Mouse (Mus musculus) heart, embryonic 16.5 days (tissue): ENCODE results near the gene Cmss1. TPM values are rescaled to one million over a fixed set of nuclear protein-coding genes. Genes with fewer than 3 reads are reported as not detected.

Source experiments
- ATAC-seq: fragments of 200-750 bp; cut with Nextera tagmentation; replicated peaks from 2 replicates; pipeline ENCODE4 v1.8.0; 2017; ENCODE audit warnings: moderate number of reproducible peaks; ENCODE audit not compliant: insufficient read depth, low FRiP score; ENCODE audit errors: extremely low read depth
- H3K27ac ChIP-seq: fragments of 300-500 bp; sonication (generic); 2 replicates; pipeline ENCODE4 v1.5.1; 2014; ENCODE audit warnings: mild to moderate bottlenecking, low read length, control low read depth, moderate library complexity
- H3K27me3 ChIP-seq: fragments of 300-500 bp; sonication (generic); 2 replicates; pipeline ENCODE4 v1.6.1; 2014; ENCODE audit warnings: low read length, mixed read lengths; ENCODE audit not compliant: control insufficient read depth, insufficient read depth
- H3K36me3 ChIP-seq: fragments of 300-500 bp; sonication (generic); 2 replicates; pipeline ENCODE4 v1.6.1; 2014; ENCODE audit not compliant: control insufficient read depth, insufficient read depth
- H3K4me1 ChIP-seq: fragments of 300-500 bp; sonication (generic); 2 replicates; pipeline ENCODE4 v1.6.1; 2014; ENCODE audit warnings: low read length, mixed read lengths; ENCODE audit not compliant: control insufficient read depth, insufficient read depth
- H3K4me2 ChIP-seq: fragments of 300-500 bp; sonication (generic); 2 replicates; pipeline ENCODE4 v1.6.1; 2014; ENCODE audit warnings: low read depth, mild to moderate bottlenecking, control low read depth, low read length
- H3K4me3 ChIP-seq: fragments of 300-500 bp; sonication (generic); 2 replicates; pipeline ENCODE4 v1.5.1; 2014; ENCODE audit warnings: mild to moderate bottlenecking, control low read depth, low read length
- H3K9ac ChIP-seq: fragments of 300-500 bp; sonication (generic); 2 replicates; pipeline ENCODE4 v1.6.1; 2014; ENCODE audit warnings: low read length, control low read depth
- H3K9me3 ChIP-seq: fragments of 300-500 bp; sonication (generic); replicated peaks from 2 replicates; pipeline ENCODE4 v1.6.1; 2016; ENCODE audit warnings: low read length; ENCODE audit not compliant: control insufficient read depth
- WGBS: fragments of 180-500 bp; shearing (Covaris S2); extraction: QIAGEN DNeasy Blood & Tissue Kit; methylation state at CpG from one replicate; pipeline ENCODE4 v1.1.7; 2014; 5-methylcytosine and 5-hydroxymethylcytosine counted together
- polyA plus RNA-seq: library from polyadenylated mRNA; unstranded; fragments of >200 nt; fragmentation: Nextera tagmentation; extraction: Ambion mirVana; gene quantifications from 2 replicates; pipeline ENCODE4 v1.2.1, GENCODE M21; 2015

Gene Cmss1
- polyA plus RNA-seq, 1 experiment from 2014 or later: 39.5 TPM

- no peaks in the 10 kb centered on the region for H3K9me3 ChIP-seq
- H3K4me2 ChIP-seq: no peak overlapping the region
- H3K9ac ChIP-seq: no peak overlapping the region
- H3K27ac ChIP-seq: no peak overlapping the region; the same call in 1 of the 2 replicates
- H3K27me3 ChIP-seq: no peaks in the 10 kb centered on the region
- H3K4me1 ChIP-seq: no peaks in the 10 kb centered on the region
- no peak overlapping the region for H3K4me3 ChIP-seq
- no peak for ATAC-seq
- WGBS: 84% methylated on average over 11 of the region's 11 CpGs
- H3K36me3 ChIP-seq: no peaks in the 10 kb centered on the region
Observed at GRCm38 (mm10) chr16:57439206-57439605, 167.5 kb downstream of the Cmss1 start.

DNA sequence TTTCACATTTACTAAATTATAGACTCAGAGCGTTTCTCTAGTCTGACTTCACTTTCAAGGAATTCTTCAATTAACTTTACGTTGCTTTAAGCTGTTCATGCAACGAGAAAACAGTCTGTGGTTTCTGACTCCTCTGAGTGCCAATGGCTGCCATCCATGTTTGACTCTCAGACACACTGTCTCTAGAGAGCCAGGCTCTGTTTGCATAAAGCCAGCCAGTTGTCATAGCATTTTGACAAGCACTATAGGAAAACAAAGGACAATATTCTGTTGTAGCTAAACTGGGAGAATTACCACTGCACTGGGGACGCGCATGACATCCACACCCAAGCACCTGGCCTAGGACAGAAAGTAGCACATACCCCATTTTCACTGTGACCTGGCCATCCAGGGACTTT is 168.4 kb downstream of the Cmss1 start:
- no peak for ATAC-seq
- Histone ChIP-seq H3K36me3 (no peaks in the 10 kb centered on the region), H3K9me3 (no peaks in the 10 kb centered on the region), H3K4me2 (no peak overlapping the region), H3K9ac (no peak overlapping the region), H3K4me3 (no peak overlapping the region), H3K27ac (peak overlapping the region; percentile 31; the same call in 1 of the 2 replicates), H3K27me3 (no peaks in the 10 kb centered on the region), H3K4me1 (no peaks in the 10 kb centered on the region)
- 69% methylated on average over 5 of the region's 5 CpGs for WGBS

GRCm38 (mm10) chr16:57437523-57438287 is 169.0 kb downstream of the Cmss1 start:
- no peaks in the 10 kb centered on the region for H3K4me1 ChIP-seq
- H3K4me2 ChIP-seq: no peak overlapping the region
- no peaks in the 10 kb centered on the region for H3K27me3 ChIP-seq
- H3K4me3 ChIP-seq: no peak overlapping the region
- no peaks in the 10 kb centered on the region for H3K36me3 ChIP-seq
- H3K9ac ChIP-seq: no peak overlapping the region
- WGBS: 72% methylated on average over 11 of the region's 11 CpGs
- ATAC-seq: no peak
- H3K27ac ChIP-seq: no peak overlapping the region
- no peaks in the 10 kb centered on the region for H3K9me3 ChIP-seq

- H3K9ac ChIP-seq: no peak overlapping the region
- H3K27ac ChIP-seq: peak overlapping the region; percentile 21
- H3K4me1 ChIP-seq: no peaks in the 10 kb centered on the region
- ATAC-seq: peak; percentile 39; the same call in 1 of the 2 replicates
- H3K4me2 ChIP-seq: no peak overlapping the region
- WGBS: 59% methylated on average over 3 of the region's 3 CpGs
- no peak overlapping the region for H3K4me3 ChIP-seq
- no peaks in the 10 kb centered on the region for H3K36me3 ChIP-seq
- H3K9me3 ChIP-seq: no peaks in the 10 kb centered on the region
- no peaks in the 10 kb centered on the region for H3K27me3 ChIP-seq
Observed at GRCm38 (mm10) chr16:57434640-57435039, 172.0 kb downstream of the Cmss1 start.

GRCm38 (mm10) chr16:57433671-57434070 is 173.0 kb downstream of the Cmss1 start:
- Histone ChIP-seq H3K9me3 (no peaks in the 10 kb centered on the region), H3K4me3 (no peak overlapping the region), H3K27ac (no peak overlapping the region), H3K36me3 (no peaks in the 10 kb centered on the region), H3K9ac (no peak overlapping the region), H3K4me2 (no peak overlapping the region), H3K4me1 (peaks cover 5% of the 10 kb centered on the region), H3K27me3 (no peaks in the 10 kb centered on the region)
- ATAC-seq: no peak
- 85% methylated on average over 6 of the region's 6 CpGs for WGBS

- no peaks in the 10 kb centered on the region for H3K27me3 ChIP-seq
- no peak overlapping the region for H3K27ac ChIP-seq
- H3K4me2 ChIP-seq: no peak overlapping the region
- H3K4me1 ChIP-seq: peaks cover 6% of the 10 kb centered on the region
- no peaks in the 10 kb centered on the region for H3K36me3 ChIP-seq
- H3K4me3 ChIP-seq: no peak overlapping the region
- no peak for ATAC-seq
- H3K9me3 ChIP-seq: no peaks in the 10 kb centered on the region
- no peak overlapping the region for H3K9ac ChIP-seq
- WGBS: 58% methylated on average over 4 of the region's 4 CpGs
Observed at GRCm38 (mm10) chr16:57433173-57433572, 173.5 kb downstream of the Cmss1 start.

GRCm38 (mm10) chr16:57431294-57431693 is 175.4 kb downstream of the Cmss1 start:
- WGBS: 86% methylated on average over 3 of the region's 3 CpGs
- Histone ChIP-seq H3K9me3 (no peaks in the 10 kb centered on the region), H3K27me3 (no peaks in the 10 kb centered on the region), H3K27ac (no peak overlapping the region), H3K36me3 (no peaks in the 10 kb centered on the region), H3K9ac (no peak overlapping the region), H3K4me3 (no peak overlapping the region), H3K4me1 (peaks cover 11% of the 10 kb centered on the region), H3K4me2 (no peak overlapping the region)
- ATAC-seq: no peak

- H3K4me2 ChIP-seq: no peak overlapping the region
- peaks cover 11% of the 10 kb centered on the region for H3K4me1 ChIP-seq
- no peak overlapping the region for H3K9ac ChIP-seq
- WGBS: 47% methylated on average over 5 of the region's 5 CpGs
- no peak overlapping the region for H3K4me3 ChIP-seq
- no peaks in the 10 kb centered on the region for H3K9me3 ChIP-seq
- no peaks in the 10 kb centered on the region for H3K27me3 ChIP-seq
- H3K27ac ChIP-seq: no peak overlapping the region
- no peaks in the 10 kb centered on the region for H3K36me3 ChIP-seq
- ATAC-seq: no peak
Observed at GRCm38 (mm10) chr16:57428977-57429376, 177.7 kb downstream of the Cmss1 start.

- Histone ChIP-seq H3K27ac (peak overlapping the region; percentile 62), H3K4me2 (no peak overlapping the region), H3K4me1 (peaks cover 11% of the 10 kb centered on the region), H3K4me3 (no peak overlapping the region), H3K9ac (no peak overlapping the region), H3K36me3 (no peaks in the 10 kb centered on the region), H3K27me3 (no peaks in the 10 kb centered on the region), H3K9me3 (no peaks in the 10 kb centered on the region)
- peak; percentile 52 for ATAC-seq
- 50% methylated on average over 7 of the region's 7 CpGs for WGBS
Observed at GRCm38 (mm10) chr16:57427516-57428285, 179.0 kb downstream of the Cmss1 start.
